Comparison of ENCODE assay signal across 9 mouse cellular contexts in genomic region chr4:105160470-105160869, GRCm38 (mm10). TPM values are rescaled to one million over a fixed set of nuclear protein-coding genes. Genes with fewer than 3 reads are reported as not detected.
A peak's percentile ranks its signal among the peaks of the same experiment; 100 is the strongest.
DNase-seq lines count a peak whose midpoint lies in the region; ATAC-seq and TF ChIP-seq lines count a peak whose summit lies in the region.
"Had no signal": no experiment of that assay in that cellular context is flagged by ENCODE, and none has a peak within 500 bp of the region (broad histone marks: within the 10 kb centered on the region; RNA-seq: fewer than 3 reads in every experiment).

No protein-coding gene starts in this region.

- H3K4me1 ChIP-seq in heart, adult 2 months (ENCODE audit: control insufficient read depth, insufficient read depth, low read length) = peaks cover 23% of the 10 kb centered on the region
- H3K4me1 ChIP-seq in lung, embryonic 15.5 days = peaks cover 21% of the 10 kb centered on the region
- H3K4me1 ChIP-seq in limb, embryonic 10.5 days = peaks cover 67% of the 10 kb centered on the region
- H3K4me1 ChIP-seq in stomach, embryonic 14.5 days (ENCODE audit: control insufficient read depth, insufficient read depth, low read length) = peaks cover 8% of the 10 kb centered on the region

- intact Hi-C loops in heart, adult 2 months (cut with DNase I) = loop anchor here (2.0 kb wide), 1 partner anchor 20 kb away; no protein-coding TSS in a partner anchor
- intact Hi-C loops in heart, postnatal 10 days (cut with DNase I) = loop anchor here (5.0 kb wide), 1 partner anchor 42 kb away; no protein-coding TSS in a partner anchor

- H3K27ac ChIP-seq in heart, adult 2 months = peak overlapping the region; percentile 95; the same call in 1 of the 2 replicates
- H3K27ac ChIP-seq in lung, embryonic 15.5 days = no peak overlapping the region
- no peak overlapping the region for H3K27ac ChIP-seq in limb, embryonic 10.5 days
- no peak overlapping the region for H3K27ac ChIP-seq in stomach, embryonic 14.5 days (ENCODE audit: low read length)
- H3K27ac ChIP-seq: liver, embryonic 14.5 days had no signal

- no peak for TF ChIP-seq POLR2A in heart, adult 2 months (IDR thresholded peaks at IDR 0.05; ENCODE audit: insufficient read depth, low read depth, low read length)

- TF ChIP-seq EP300 in heart, adult 2 months (IDR thresholded peaks at IDR 0.05; ENCODE audit: insufficient read depth, low read depth, low read length) = no peak

- WGBS in heart, adult 2 months = 64% methylated on average over 6 of the region's 6 CpGs
- 75% methylated on average over 6 of the region's 6 CpGs for WGBS in lung, embryonic 15.5 days
- WGBS in limb, embryonic 10.5 days = 83% methylated on average over 6 of the region's 6 CpGs
- WGBS in stomach, embryonic 14.5 days = 84% methylated on average over 6 of the region's 6 CpGs

- no peak for TF ChIP-seq CTCF in heart, adult 2 months (IDR thresholded peaks at IDR 0.05)

- H3K36me3 ChIP-seq in heart, adult 2 months (ENCODE audit: control insufficient read depth, insufficient read depth, low read length) = peaks cover 39% of the 10 kb centered on the region
- peaks cover 7% of the 10 kb centered on the region for H3K36me3 ChIP-seq in lung, embryonic 15.5 days
- H3K36me3 ChIP-seq in limb, embryonic 10.5 days = peaks cover 48% of the 10 kb centered on the region
- H3K36me3 ChIP-seq in stomach, embryonic 14.5 days (ENCODE audit: control insufficient read depth, insufficient read depth, low read length) = no peaks in the 10 kb centered on the region; the same call in 1 of the 2 replicates

- no peaks in the 10 kb centered on the region for H3K9me3 ChIP-seq in lung, embryonic 15.5 days
- no peaks in the 10 kb centered on the region for H3K9me3 ChIP-seq in limb, embryonic 10.5 days (replicated peaks)
- H3K9me3 ChIP-seq in stomach, embryonic 14.5 days (ENCODE audit: control insufficient read depth, low read depth, low read length) = no peaks in the 10 kb centered on the region

- 0 out of 2 replicates have a peak overlapping the region, but pooled peaks have one; percentile 14 for H3K9ac ChIP-seq in heart, adult 2 months (ENCODE audit: low read depth, low read length)
- no peak overlapping the region for H3K9ac ChIP-seq in lung, embryonic 15.5 days
- H3K9ac ChIP-seq in stomach, embryonic 14.5 days (replicated peaks; ENCODE audit: low read depth, low read length) = no peak overlapping the region
- H3K9ac ChIP-seq: liver, embryonic 14.5 days had no signal

- ATAC-seq in lung, embryonic 15.5 days (ENCODE audit: borderline replicate concordance, extremely low read depth, low FRiP score, low TSS enrichment) = no peak
- ATAC-seq in stomach, embryonic 14.5 days (ENCODE audit: insufficient number of reproducible peaks, insufficient read depth, low FRiP score, low read depth) = no peak
- ATAC-seq in megakaryocyte, adult 5-6 weeks (ENCODE audit: poor library complexity, severe bottlenecking) = no peak

- H3K4me2 ChIP-seq in lung, embryonic 15.5 days = peak overlapping the region; percentile 73
- H3K4me2 ChIP-seq in stomach, embryonic 14.5 days (replicated peaks; ENCODE audit: low read depth, low read length) = peak overlapping the region; percentile 70; the same call in 1 of the 2 replicates

- DNase-seq in heart, adult 2 months = no peak
- no peak for DNase-seq in heart, postnatal 10 days
- no peak for DNase-seq in lung, postnatal 25 days (ENCODE audit: low spot score)
- no peak for DNase-seq in limb, embryonic 10.5 days (ENCODE audit: low spot score)
- no peak for DNase-seq in adrenal gland, adult 2 months

- peaks cover 17% of the 10 kb centered on the region for H3K79me2 ChIP-seq in heart, adult 2 months (replicated peaks; ENCODE audit: control insufficient read depth, insufficient read depth, low read length)

- H3K27me3 ChIP-seq in heart, adult 2 months (ENCODE audit: control insufficient read depth, insufficient read depth, low read length) = no peaks in the 10 kb centered on the region
- H3K27me3 ChIP-seq in lung, embryonic 15.5 days = no peaks in the 10 kb centered on the region
- H3K27me3 ChIP-seq in limb, embryonic 10.5 days (ENCODE audit: low read depth, poor library complexity, severe bottlenecking) = no peaks in the 10 kb centered on the region
- no peaks in the 10 kb centered on the region for H3K27me3 ChIP-seq in stomach, embryonic 14.5 days (ENCODE audit: control insufficient read depth, insufficient read depth, low read length)

- H3K4me3 ChIP-seq in heart, adult 2 months = peak overlapping the region; percentile 99
- H3K4me3 ChIP-seq in lung, embryonic 15.5 days = peak overlapping the region; percentile 87
- peak overlapping the region; percentile 99 for H3K4me3 ChIP-seq in limb, embryonic 10.5 days
- H3K4me3 ChIP-seq in stomach, embryonic 14.5 days (ENCODE audit: low read depth, low read length) = no peak overlapping the region

RNA-seq across cellular contexts. Expression of gene Plpp3, which starts 3.3 kb away (rescaled TPM):
- 10 to 100 TPM; 64.8 to 74.0 TPM for total RNA-seq in heart, adult 2 months (2021)
- 76.9 and 92.0 TPM in 2 replicates for polyA plus RNA-seq in heart, adult 2 months (2012; rRNA removed)
- 10 to 100 TPM; 73.2 to 73.9 TPM for total RNA-seq in heart, postnatal 10 days (2021)
- polyA plus RNA-seq in lung, embryonic 15.5 days (2015; fragmentation: Nextera tagmentation; extraction: Ambion mirVana) = 78.4 and 85.4 TPM in 2 replicates
- polyA plus RNA-seq in limb, embryonic 10.5 days (2016; fragmentation: Nextera tagmentation; extraction: Ambion mirVana) = 58.9 and 75.2 TPM in 2 replicates
- polyA plus RNA-seq in stomach, embryonic 14.5 days (2014; fragmentation: Nextera tagmentation; extraction: Ambion mirVana) = 51.1 and 51.9 TPM in 2 replicates
- total RNA-seq in adrenal gland, adult 2 months (2021) = 100 to 1,000 TPM; 237 to 336 TPM
- 246 and 342 TPM in 2 replicates for polyA plus RNA-seq in adrenal gland, adult 2 months (2012; rRNA removed)
- 0.29 and 0.48 TPM in 2 replicates for total RNA-seq in megakaryocyte, adult 5-6 weeks (2015)
- total RNA-seq in megakaryocyte, adult 5-6 weeks (2017) = 0.29 and 0.37 TPM in 2 replicates

RNA-seq across cellular contexts. Expression of gene Prkaa2, which starts 50.8 kb away (rescaled TPM):
- total RNA-seq in heart, adult 2 months (2021) = 10 to 100 TPM; 76.5 to 84.3 TPM
- 21.6 and 48.2 TPM in 2 replicates for polyA plus RNA-seq in heart, adult 2 months (2012; rRNA removed)
- 10 to 100 TPM; 71.3 to 81.0 TPM for total RNA-seq in heart, postnatal 10 days (2021)
- 1.7 and 2.4 TPM in 2 replicates for polyA plus RNA-seq in lung, embryonic 15.5 days (2015; fragmentation: Nextera tagmentation; extraction: Ambion mirVana)
- 0.36 and 0.39 TPM in 2 replicates for polyA plus RNA-seq in limb, embryonic 10.5 days (2016; fragmentation: Nextera tagmentation; extraction: Ambion mirVana)
- 1.8 and 2.2 TPM in 2 replicates for polyA plus RNA-seq in stomach, embryonic 14.5 days (2014; fragmentation: Nextera tagmentation; extraction: Ambion mirVana)
- 1 to 10 TPM; 8.5 to 10.0 TPM for total RNA-seq in adrenal gland, adult 2 months (2021)
- polyA plus RNA-seq in adrenal gland, adult 2 months (2012; rRNA removed) = 0.78 and 1.2 TPM in 2 replicates
- not detected in 2 replicates for total RNA-seq in megakaryocyte, adult 5-6 weeks (2015)
- total RNA-seq in megakaryocyte, adult 5-6 weeks (2017) = 0.04 TPM in 1 of 2 replicates, not detected in the other
